Mouse (Mus musculus): Measurements from ENCODE around the gene Slc41a2. TPM values are rescaled to one million over a fixed set of nuclear protein-coding genes. Genes with fewer than 3 reads are reported as not detected.

Slc41a2 gene
- polyA plus RNA-seq, 1 experiment from 2014 or later, result 14.6 TPM

- Histone ChIP-seq H3K27ac (no peak overlapping the region), H3K4me1 (replicated peaks; ENCODE audit: control insufficient read depth, insufficient read depth, low read length) (no peaks in the 10 kb centered on the region), H3K36me3 (replicated peaks; ENCODE audit: control insufficient read depth, insufficient read depth) (peaks cover 10% of the 10 kb centered on the region; the same call in 1 of the 2 replicates), H3K9me3 (ENCODE audit: control insufficient read depth, low read length) (0 out of 2 replicates have a peak, but pooled peaks cover 3% of the 10 kb centered on the region), H3K9ac (no peak overlapping the region), H3K27me3 (ENCODE audit: control insufficient read depth, insufficient read depth, low read length) (no peaks in the 10 kb centered on the region), H3K4me3 (replicated peaks; ENCODE audit: low read length) (no peak overlapping the region), H3K4me2 (replicated peaks) (no peak overlapping the region)
- ATAC-seq (ENCODE audit: low FRiP score) (no peak), DNase-seq (ENCODE audit: low spot score) (no peak)
- 89% methylated on average over 3 of the region's 3 CpGs for WGBS
Measured at GRCm38 (mm10) chr10:83301054-83301453, 36.6 kb downstream of the Slc41a2 start.

DNA sequence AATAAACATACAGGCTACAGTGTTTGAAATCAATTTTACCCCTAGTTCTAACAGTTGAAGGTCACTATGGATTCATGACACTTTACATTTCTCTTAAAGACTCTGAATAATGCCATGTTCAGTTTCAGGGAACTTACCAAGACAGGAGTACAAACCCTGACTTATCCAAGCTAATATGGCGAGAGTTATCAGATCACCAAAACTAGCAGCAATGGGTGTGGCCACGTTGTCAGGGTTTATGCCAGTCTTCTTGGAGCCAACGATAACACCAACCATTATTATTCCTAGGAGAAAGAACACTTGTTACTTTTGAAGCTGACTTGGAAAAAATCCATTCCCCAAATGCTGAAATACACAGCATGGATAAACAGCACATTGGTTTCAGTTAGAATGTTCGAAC, 40.7 kb downstream of the Slc41a2 start:
- no peak overlapping the region for H3K4me2 ChIP-seq (replicated peaks)
- no peak for ATAC-seq (ENCODE audit: low FRiP score)
- H3K4me1 ChIP-seq (replicated peaks; ENCODE audit: control insufficient read depth, insufficient read depth, low read length), result no peaks in the 10 kb centered on the region
- H3K27ac ChIP-seq, result no peak overlapping the region
- H3K4me3 ChIP-seq (replicated peaks; ENCODE audit: low read length), result no peak overlapping the region
- 89% methylated on average over 4 of the region's 4 CpGs for WGBS
- no peaks in the 10 kb centered on the region for H3K9me3 ChIP-seq (ENCODE audit: control insufficient read depth, low read length)
- peaks cover 13% of the 10 kb centered on the region; the same call in 1 of the 2 replicates for H3K36me3 ChIP-seq (replicated peaks; ENCODE audit: control insufficient read depth, insufficient read depth)
- no peak for DNase-seq (ENCODE audit: low spot score)
- no peaks in the 10 kb centered on the region for H3K27me3 ChIP-seq (ENCODE audit: control insufficient read depth, insufficient read depth, low read length)
- no peak overlapping the region for H3K9ac ChIP-seq

GRCm38 (mm10) chr10:83294746-83295145, 42.9 kb downstream of the Slc41a2 start:
- Histone ChIP-seq H3K9me3 (ENCODE audit: control insufficient read depth, low read length) (no peaks in the 10 kb centered on the region), H3K9ac (no peak overlapping the region), H3K27ac (no peak overlapping the region), H3K4me3 (replicated peaks; ENCODE audit: low read length) (no peak overlapping the region), H3K27me3 (ENCODE audit: control insufficient read depth, insufficient read depth, low read length) (no peaks in the 10 kb centered on the region), H3K36me3 (replicated peaks; ENCODE audit: control insufficient read depth, insufficient read depth) (0 out of 2 replicates have a peak, but pooled peaks cover 3% of the 10 kb centered on the region), H3K4me1 (replicated peaks; ENCODE audit: control insufficient read depth, insufficient read depth, low read length) (no peaks in the 10 kb centered on the region), H3K4me2 (replicated peaks) (no peak overlapping the region)
- WGBS, result 38% methylated on average over 9 of the region's 9 CpGs
- ATAC-seq (ENCODE audit: low FRiP score), result no peak
- peak; percentile 72 for DNase-seq (ENCODE audit: low spot score)

DNA sequence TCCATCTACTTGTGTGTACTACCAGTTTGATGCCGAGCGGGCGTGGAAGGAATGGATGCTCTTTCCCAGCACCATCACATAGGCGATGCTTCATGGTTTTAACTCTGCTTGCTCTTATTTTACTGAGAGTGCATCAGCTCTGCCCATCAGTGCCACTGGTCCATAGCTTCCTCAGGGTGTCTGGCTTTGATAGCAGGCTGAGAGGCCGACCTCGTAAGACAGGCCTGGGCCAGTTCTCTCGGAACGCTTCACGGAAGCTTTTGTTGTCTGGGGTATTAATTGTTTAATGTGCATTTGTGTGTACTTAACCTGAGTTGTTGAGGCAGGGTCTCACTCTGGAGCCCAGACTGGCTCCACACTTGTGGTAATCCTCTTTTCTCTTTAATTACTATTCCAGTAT, 44.3 kb downstream of the Slc41a2 start:
- DNase-seq (ENCODE audit: low spot score), result no peak
- Histone ChIP-seq H3K27me3 (ENCODE audit: control insufficient read depth, insufficient read depth, low read length) (no peaks in the 10 kb centered on the region), H3K27ac (no peak overlapping the region), H3K36me3 (replicated peaks; ENCODE audit: control insufficient read depth, insufficient read depth) (0 out of 2 replicates have a peak, but pooled peaks cover 3% of the 10 kb centered on the region), H3K4me2 (replicated peaks) (no peak overlapping the region), H3K9ac (no peak overlapping the region), H3K4me1 (replicated peaks; ENCODE audit: control insufficient read depth, insufficient read depth, low read length) (no peaks in the 10 kb centered on the region), H3K9me3 (ENCODE audit: control insufficient read depth, low read length) (no peaks in the 10 kb centered on the region), H3K4me3 (replicated peaks; ENCODE audit: low read length) (no peak overlapping the region)
- no peak for ATAC-seq (ENCODE audit: low FRiP score)
- WGBS, result 90% methylated on average over 9 of the region's 9 CpGs

DNA sequence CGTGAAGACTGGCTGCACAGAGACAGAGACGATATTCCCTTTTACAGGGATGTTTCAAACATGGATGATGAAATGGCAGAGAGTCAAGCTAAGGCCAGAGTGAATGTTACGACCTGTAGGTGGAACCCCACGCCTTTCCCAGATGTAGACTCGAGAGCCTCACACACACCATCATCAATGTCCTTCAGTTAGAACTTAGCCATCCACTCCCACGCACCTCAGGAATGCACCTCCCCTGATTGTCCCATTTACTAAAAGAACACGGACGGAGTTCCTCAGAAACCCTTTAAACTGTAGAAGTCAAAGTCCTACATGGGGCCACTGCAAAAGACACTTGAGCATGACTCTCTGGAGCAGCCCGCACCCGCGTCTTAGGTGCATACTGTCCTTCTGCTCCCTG, 46.0 kb downstream of the Slc41a2 start:
- Histone ChIP-seq H3K4me2 (replicated peaks) (no peak overlapping the region), H3K4me3 (replicated peaks; ENCODE audit: low read length) (no peak overlapping the region), H3K36me3 (replicated peaks; ENCODE audit: control insufficient read depth, insufficient read depth) (0 out of 2 replicates have a peak, but pooled peaks cover 3% of the 10 kb centered on the region), H3K9me3 (ENCODE audit: control insufficient read depth, low read length) (no peaks in the 10 kb centered on the region), H3K27ac (no peak overlapping the region), H3K27me3 (ENCODE audit: control insufficient read depth, insufficient read depth, low read length) (no peaks in the 10 kb centered on the region), H3K4me1 (replicated peaks; ENCODE audit: control insufficient read depth, insufficient read depth, low read length) (no peaks in the 10 kb centered on the region), H3K9ac (no peak overlapping the region)
- no peak for ATAC-seq (ENCODE audit: low FRiP score)
- whole genome bisulfite sequencing, result 93% methylated on average over 11 of the region's 11 CpGs
- no peak for DNase-seq (ENCODE audit: low spot score)

DNA sequence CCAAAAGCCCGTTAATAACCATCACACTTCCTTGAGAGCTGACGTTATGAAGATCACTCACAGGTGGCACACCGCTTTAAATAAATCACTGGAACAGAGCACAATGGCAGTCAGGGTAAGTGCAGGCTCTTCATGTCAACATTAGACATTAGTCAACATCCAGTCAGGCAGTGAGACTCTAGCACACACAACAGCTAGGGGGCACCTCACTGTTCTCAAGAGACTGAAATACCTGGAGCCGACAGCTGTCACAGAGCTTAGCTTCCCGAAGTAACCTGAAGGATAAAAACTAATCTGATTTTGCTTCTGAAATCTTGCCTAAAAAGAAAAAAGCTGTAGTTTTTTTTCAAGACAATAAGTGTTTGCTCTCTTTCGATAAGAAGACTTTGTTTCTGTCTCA, 49.9 kb downstream of the Slc41a2 start:
- Histone ChIP-seq H3K4me2 (replicated peaks) (no peak overlapping the region), H3K4me1 (replicated peaks; ENCODE audit: control insufficient read depth, insufficient read depth, low read length) (0 out of 2 replicates have a peak, but pooled peaks cover 3% of the 10 kb centered on the region), H3K4me3 (replicated peaks; ENCODE audit: low read length) (no peak overlapping the region), H3K27ac (no peak overlapping the region), H3K9ac (no peak overlapping the region), H3K27me3 (ENCODE audit: control insufficient read depth, insufficient read depth, low read length) (no peaks in the 10 kb centered on the region), H3K36me3 (replicated peaks; ENCODE audit: control insufficient read depth, insufficient read depth) (no peaks in the 10 kb centered on the region), H3K9me3 (ENCODE audit: control insufficient read depth, low read length) (no peaks in the 10 kb centered on the region)
- 78% methylated on average over 6 of the region's 6 CpGs for WGBS
- no peak for DNase-seq (ENCODE audit: low spot score)
- no peak for ATAC-seq (ENCODE audit: low FRiP score)

- Histone ChIP-seq H3K9me3 (ENCODE audit: control insufficient read depth, low read length) (no peaks in the 10 kb centered on the region), H3K27me3 (ENCODE audit: control insufficient read depth, insufficient read depth, low read length) (no peaks in the 10 kb centered on the region), H3K4me1 (replicated peaks; ENCODE audit: control insufficient read depth, insufficient read depth, low read length) (0 out of 2 replicates have a peak, but pooled peaks cover 3% of the 10 kb centered on the region), H3K4me2 (replicated peaks) (no peak overlapping the region; the same call in 1 of the 2 replicates), H3K9ac (no peak overlapping the region), H3K36me3 (replicated peaks; ENCODE audit: control insufficient read depth, insufficient read depth) (no peaks in the 10 kb centered on the region), H3K27ac (0 out of 2 replicates have a peak overlapping the region, but pooled peaks have one; percentile 16), H3K4me3 (replicated peaks; ENCODE audit: low read length) (no peak overlapping the region)
- ATAC-seq (ENCODE audit: low FRiP score) (no peak), DNase-seq (ENCODE audit: low spot score) (no peak)
- 54% methylated on average over 7 of the region's 7 CpGs for WGBS
Measured at GRCm38 (mm10) chr10:83286399-83286798, 51.3 kb downstream of the Slc41a2 start.

DNA sequence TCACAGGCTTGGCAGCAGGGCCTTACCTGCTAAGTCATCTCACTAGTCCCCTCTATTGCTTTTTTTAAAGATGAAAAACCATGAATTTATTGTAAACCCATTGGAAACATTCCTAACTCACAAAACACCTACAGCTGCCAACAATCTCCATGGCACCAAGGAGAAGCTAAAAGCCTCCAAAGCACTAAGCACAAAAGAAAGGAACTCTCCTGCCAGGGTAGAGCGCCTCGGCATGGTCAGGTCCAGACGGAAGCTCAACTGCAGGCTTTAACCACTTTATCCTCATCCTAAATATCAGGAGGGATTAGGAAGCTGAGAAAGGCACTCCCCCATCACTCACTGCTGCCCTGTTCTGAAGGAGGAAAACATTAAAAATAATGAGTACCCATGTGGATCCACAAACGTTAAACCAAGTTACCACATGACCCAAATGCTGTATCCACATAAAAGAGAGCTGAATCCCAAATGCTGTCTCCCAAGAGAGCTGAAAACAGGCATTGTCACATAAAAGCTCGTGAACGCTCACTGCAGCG, 51.9 kb downstream of the Slc41a2 start:
- Histone ChIP-seq H3K4me2 (replicated peaks) (no peak overlapping the region; the same call in 1 of the 2 replicates), H3K9ac (no peak overlapping the region), H3K4me1 (replicated peaks; ENCODE audit: control insufficient read depth, insufficient read depth, low read length) (0 out of 2 replicates have a peak, but pooled peaks cover 3% of the 10 kb centered on the region), H3K27me3 (ENCODE audit: control insufficient read depth, insufficient read depth, low read length) (no peaks in the 10 kb centered on the region), H3K36me3 (replicated peaks; ENCODE audit: control insufficient read depth, insufficient read depth) (0 out of 2 replicates have a peak, but pooled peaks cover 3% of the 10 kb centered on the region), H3K27ac (0 out of 2 replicates have a peak overlapping the region, but pooled peaks have one; percentile 16), H3K4me3 (replicated peaks; ENCODE audit: low read length) (no peak overlapping the region), H3K9me3 (ENCODE audit: control insufficient read depth, low read length) (no peaks in the 10 kb centered on the region)
- DNase-seq (ENCODE audit: low spot score) (no peak), ATAC-seq (ENCODE audit: low FRiP score) (no peak)
- 51% methylated on average over 7 of the region's 7 CpGs for WGBS

GRCm38 (mm10) chr10:83284916-83285315, 52.8 kb downstream of the Slc41a2 start:
- Histone ChIP-seq H3K9me3 (ENCODE audit: control insufficient read depth, low read length) (no peaks in the 10 kb centered on the region), H3K27me3 (ENCODE audit: control insufficient read depth, insufficient read depth, low read length) (no peaks in the 10 kb centered on the region), H3K27ac (no peak overlapping the region), H3K4me2 (replicated peaks) (no peak overlapping the region), H3K36me3 (replicated peaks; ENCODE audit: control insufficient read depth, insufficient read depth) (0 out of 2 replicates have a peak, but pooled peaks cover 3% of the 10 kb centered on the region), H3K9ac (no peak overlapping the region), H3K4me3 (replicated peaks; ENCODE audit: low read length) (no peak overlapping the region), H3K4me1 (replicated peaks; ENCODE audit: control insufficient read depth, insufficient read depth, low read length) (0 out of 2 replicates have a peak, but pooled peaks cover 3% of the 10 kb centered on the region)
- ATAC-seq (ENCODE audit: low FRiP score) (no peak), DNase-seq (ENCODE audit: low spot score) (no peak)
- WGBS, result 94% methylated on average over 4 of the region's 4 CpGs

Measured in hindbrain, embryonic 14.5 days (tissue).